ENCODE assay signal across 8 mouse cellular contexts in genomic region chr8:20557609-20558008, GRCm38 (mm10). TPM values are rescaled to one million over a fixed set of nuclear protein-coding genes. Genes with fewer than 3 reads are reported as not detected.
DNase-seq lines count a peak whose midpoint lies in the region; ATAC-seq and TF ChIP-seq lines count a peak whose summit lies in the region.
"Not testable (repeated sequence)": the region's sequence is repeated elsewhere in the genome, so short reads cannot be mapped to it uniquely, and the experiment has no call there.

No protein-coding gene starts in this region.

- not testable (repeated sequence) for H3K4me1 ChIP-seq in ES-Bruce4 (ENCODE audit: control insufficient read depth, insufficient read depth, low read length); hindbrain, embryonic 11.5 days (replicated peaks; ENCODE audit: control insufficient read depth, insufficient read depth, low read length); liver, postnatal 0 days (ENCODE audit: insufficient read depth); neural tube, embryonic 11.5 days (ENCODE audit: control insufficient read depth, insufficient read depth, low read length); testis, adult 2 months (ENCODE audit: control insufficient read depth, insufficient read depth, low read length)

- TF ChIP-seq CTCF in ES-Bruce4 (IDR thresholded peaks at IDR 0.05; ENCODE audit: low read depth, low read length); liver, postnatal 0 days (IDR thresholded peaks at IDR 0.05; ENCODE audit: low read depth); testis, adult 2 months (IDR thresholded peaks at IDR 0.05; ENCODE audit: control insufficient read depth, insufficient read depth, insufficient replicate concordance, low read depth, low read length): not testable (repeated sequence)

- not testable (repeated sequence) for TF ChIP-seq POLR2A in ES-Bruce4 (IDR thresholded peaks at IDR 0.05; ENCODE audit: insufficient read depth, low read length); testis, adult 2 months (IDR thresholded peaks at IDR 0.05; ENCODE audit: control insufficient read depth, low read depth, low read length)

- TF ChIP-seq EP300 in ES-Bruce4 (IDR thresholded peaks at IDR 0.05; ENCODE audit: insufficient read depth, low read depth, low read length); liver, postnatal 0 days (IDR thresholded peaks at IDR 0.05; ENCODE audit: low read depth): not testable (repeated sequence)

- H3K9me3 ChIP-seq in ES-Bruce4 (replicated peaks; ENCODE audit: control insufficient read depth, insufficient read depth, low read length, poor library complexity, severe bottlenecking); hindbrain, embryonic 11.5 days (ENCODE audit: control insufficient read depth, low read length); liver, postnatal 0 days (ENCODE audit: low read length); neural tube, embryonic 11.5 days (ENCODE audit: control insufficient read depth, low read length): not testable (repeated sequence)

- peak overlapping the region; percentile 85 for H3K9ac ChIP-seq in ES-Bruce4 (ENCODE audit: low read depth, poor library complexity, severe bottlenecking)
- not testable (repeated sequence) for H3K9ac ChIP-seq in hindbrain, embryonic 11.5 days (ENCODE audit: low read depth, low read length); liver, postnatal 0 days (replicated peaks); neural tube, embryonic 11.5 days (ENCODE audit: low read length)

- H3K27ac ChIP-seq in ES-Bruce4 (ENCODE audit: insufficient read depth, low read length); hindbrain, embryonic 11.5 days (ENCODE audit: low read depth, low read length); liver, postnatal 0 days (ENCODE audit: low read depth); neural tube, embryonic 11.5 days (ENCODE audit: low read depth, low read length); testis, adult 2 months (ENCODE audit: control insufficient read depth, insufficient read depth, low read depth, low read length): not testable (repeated sequence)

- WGBS in hindbrain, embryonic 11.5 days, result 36% methylated on average over 30 of the region's 47 CpGs
- WGBS in liver, postnatal 0 days (ENCODE audit: insufficient replicate concordance), result 64% methylated on average over 27 of the region's 47 CpGs
- 51% methylated on average over 25 of the region's 47 CpGs for WGBS in neural tube, embryonic 11.5 days

- peak; percentile 97 for ATAC-seq in hindbrain, embryonic 11.5 days (ENCODE audit: low FRiP score)
- peak; percentile 99 for ATAC-seq in liver, postnatal 0 days
- ATAC-seq in neural tube, embryonic 11.5 days (ENCODE audit: insufficient read depth, low FRiP score, low TSS enrichment), result peak; percentile 95

- H3K4me3 ChIP-seq in ES-Bruce4 (ENCODE audit: low read depth, low read length); hindbrain, embryonic 11.5 days (ENCODE audit: low read depth, low read length); liver, postnatal 0 days (ENCODE audit: low read depth, low read length); neural tube, embryonic 11.5 days (ENCODE audit: low read depth, low read length): not testable (repeated sequence)
- H3K4me3 ChIP-seq in testis, adult 2 months (ENCODE audit: control insufficient read depth, low read depth, low read length), result peak overlapping the region; percentile 73

- not testable (repeated sequence) for H3K36me3 ChIP-seq in ES-Bruce4 (ENCODE audit: control insufficient read depth, insufficient read depth, low read length, poor library complexity, severe bottlenecking); hindbrain, embryonic 11.5 days (ENCODE audit: control insufficient read depth, insufficient read depth, low read length); liver, postnatal 0 days (replicated peaks; ENCODE audit: insufficient read depth, low read length); neural tube, embryonic 11.5 days (ENCODE audit: control insufficient read depth, insufficient read depth, low read length); testis, adult 2 months (ENCODE audit: control insufficient read depth, insufficient read depth, low read length)

- not testable (repeated sequence) for H3K4me2 ChIP-seq in hindbrain, embryonic 11.5 days (replicated peaks; ENCODE audit: low read depth, low read length); neural tube, embryonic 11.5 days (ENCODE audit: low read depth)
- H3K4me2 ChIP-seq in liver, postnatal 0 days (ENCODE audit: low read depth, low read length), result 0 out of 2 replicates have a peak overlapping the region, but pooled peaks have one; percentile 18

- H3K27me3 ChIP-seq in ES-Bruce4 (ENCODE audit: control insufficient read depth, insufficient read depth, low read length, poor library complexity, severe bottlenecking); hindbrain, embryonic 11.5 days (ENCODE audit: control insufficient read depth, insufficient read depth, low read length); liver, postnatal 0 days (ENCODE audit: insufficient read depth, low read length); neural tube, embryonic 11.5 days (ENCODE audit: control insufficient read depth, insufficient read depth, low read length); testis, adult 2 months (ENCODE audit: control insufficient read depth, insufficient read depth, low read length): not testable (repeated sequence)

- peak; percentile 35 to 42 for DNase-seq in cerebellum, postnatal 14 days
- peak; percentile 27 for DNase-seq in gastrocnemius, postnatal 10 days
- not testable (repeated sequence) for DNase-seq in hindbrain, embryonic 11.5 days (ENCODE audit: low spot score); liver, postnatal 0 days; neural tube, embryonic 11.5 days (ENCODE audit: low spot score)
- peak; percentile 43 to 64 for DNase-seq in kidney, postnatal 4 days

RNA-seq across cellular contexts. Expression of gene Gm21119, which starts 57.1 kb away (rescaled TPM):
- 0.75 TPM in 1 of 2 replicates, not detected in the other for polyA plus RNA-seq in ES-Bruce4 (2011; ENCODE audit: insufficient read depth, insufficient read length, low read depth, missing spikeins)
- under 1 TPM; 0.34 to 0.49 TPM for total RNA-seq in gastrocnemius, postnatal 10 days (2021)
- 0.23 TPM in 1 of 2 replicates, not detected in the other for polyA plus RNA-seq in hindbrain, embryonic 11.5 days (2014; fragmentation: Nextera tagmentation; extraction: Ambion mirVana)
- not detected in 2 replicates for polyA plus RNA-seq in liver, postnatal 0 days (2015; fragmentation: Nextera tagmentation; extraction: Ambion mirVana)
- polyA plus RNA-seq in neural tube, embryonic 11.5 days (2014; fragmentation: Nextera tagmentation; extraction: Ambion mirVana), result 0.09 TPM in 1 of 2 replicates, not detected in the other
- polyA plus RNA-seq in testis, adult 2 months (2012; rRNA removed), result 14.4 and 16.7 TPM in 2 replicates
